In genomic region chr2:151524324-151525041, GRCm38 (mm10) we compare ENCODE assay signal across 20 mouse cellular contexts. TPM values are rescaled to one million over a fixed set of nuclear protein-coding genes. Genes with fewer than 3 reads are reported as not detected.
DNase-seq lines count a peak whose midpoint lies in the region; ATAC-seq lines count a peak whose summit lies in the region.
"Had no signal": no experiment of that assay in that cellular context is flagged by ENCODE, and none has a peak within 500 bp of the region (broad histone marks: within the 10 kb centered on the region; RNA-seq: fewer than 3 reads in every experiment).

No protein-coding gene starts in this region.

- H3K36me3 ChIP-seq in embryonic facial prominence, embryonic 14.5 days (ENCODE audit: control insufficient read depth, insufficient read depth, low read length): peaks cover 22% of the 10 kb centered on the region
- H3K36me3 ChIP-seq in embryonic facial prominence, embryonic 10.5 days (replicated peaks): peaks cover 22% of the 10 kb centered on the region

- ATAC-seq in embryonic facial prominence, embryonic 14.5 days (ENCODE audit: low read depth): peak; percentile 30; the same call in 1 of the 2 replicates
- ATAC-seq in hematopoietic stem cell, adult 5-6 weeks (replicated peaks in 1 of 2; ENCODE audit: insufficient read depth in 1 of 2, low FRiP score in 2 of 2, low TSS enrichment in 1 of 2, low read depth in 1 of 2, poor library complexity in 2 of 2, severe bottlenecking in 2 of 2): peak; percentile 17 to 46; a peak in 2 of 4 replicates

- no peaks in the 10 kb centered on the region for H3K27me3 ChIP-seq in embryonic facial prominence, embryonic 14.5 days (replicated peaks; ENCODE audit: control insufficient read depth, insufficient read depth, low read length)
- H3K27me3 ChIP-seq in embryonic facial prominence, embryonic 10.5 days (replicated peaks; ENCODE audit: low read depth, poor library complexity, severe bottlenecking): no peaks in the 10 kb centered on the region
- H3K27me3 ChIP-seq: kidney, embryonic 15.5 days; lung, embryonic 15.5 days had no signal

- no peaks in the 10 kb centered on the region for H3K4me1 ChIP-seq in embryonic facial prominence, embryonic 14.5 days (ENCODE audit: control insufficient read depth, insufficient read depth, low read length)
- no peaks in the 10 kb centered on the region for H3K4me1 ChIP-seq in embryonic facial prominence, embryonic 10.5 days
- H3K4me1 ChIP-seq: hindbrain, embryonic 10.5 days; kidney, embryonic 15.5 days; lung, embryonic 15.5 days had no signal

- no peak overlapping the region for H3K27ac ChIP-seq in embryonic facial prominence, embryonic 14.5 days (replicated peaks; ENCODE audit: low read depth, low read length)
- no peak overlapping the region for H3K27ac ChIP-seq in embryonic facial prominence, embryonic 10.5 days (replicated peaks)
- H3K27ac ChIP-seq: hindbrain, embryonic 10.5 days; kidney, embryonic 15.5 days; lung, embryonic 15.5 days had no signal

- no peaks in the 10 kb centered on the region for H3K9me3 ChIP-seq in embryonic facial prominence, embryonic 14.5 days (ENCODE audit: control insufficient read depth, low read length)
- H3K9me3 ChIP-seq in embryonic facial prominence, embryonic 10.5 days: no peaks in the 10 kb centered on the region
- H3K9me3 ChIP-seq: hindbrain, embryonic 10.5 days; kidney, embryonic 15.5 days; lung, embryonic 15.5 days; megakaryocyte, embryonic 14.5 days had no signal

- peak; percentile 45 for DNase-seq in embryonic facial prominence, embryonic 14.5 days (ENCODE audit: low spot score)
- no peak for DNase-seq in embryonic facial prominence, embryonic 10.5 days (ENCODE audit: low spot score)
- peak; percentile 16 for DNase-seq in right cerebral cortex, adult 18-20 months
- DNase-seq in right cerebral cortex, postnatal 10 days (ENCODE audit: low spot score in 2 of 2): no peak
- no peak for DNase-seq in gastrocnemius, postnatal 25 days
- DNase-seq in ovary, postnatal 10 days (ENCODE audit: low spot score): no peak
- no peak for DNase-seq in urinary bladder, postnatal 10 days (ENCODE audit: low spot score)
- DNase-seq: B cell, adult 2 months; cerebellum, adult 18-20 months; left cerebral cortex, postnatal 4 days had no signal

- H3K4me2 ChIP-seq in embryonic facial prominence, embryonic 14.5 days (ENCODE audit: low read depth, low read length): no peak overlapping the region
- H3K4me2 ChIP-seq: kidney, embryonic 15.5 days; lung, embryonic 15.5 days had no signal

- no peak overlapping the region for H3K4me3 ChIP-seq in embryonic facial prominence, embryonic 14.5 days (ENCODE audit: low read depth, low read length)
- H3K4me3 ChIP-seq in embryonic facial prominence, embryonic 10.5 days: no peak overlapping the region
- H3K4me3 ChIP-seq: hindbrain, embryonic 10.5 days; kidney, embryonic 15.5 days; lung, embryonic 15.5 days; megakaryocyte, embryonic 14.5 days had no signal

- 56% methylated on average over 4 of the region's 4 CpGs for WGBS in embryonic facial prominence, embryonic 14.5 days
- WGBS in embryonic facial prominence, embryonic 10.5 days: 70% methylated on average over 4 of the region's 4 CpGs

- H3K9ac ChIP-seq in embryonic facial prominence, embryonic 14.5 days (ENCODE audit: low read depth, low read length): no peak overlapping the region
- H3K9ac ChIP-seq: kidney, embryonic 15.5 days; lung, embryonic 15.5 days had no signal

RNA-seq across cellular contexts. Expression of gene Fkbp1a, which starts 17.8 kb away (rescaled TPM):
- polyA plus RNA-seq in embryonic facial prominence, embryonic 14.5 days (2014; fragmentation: Nextera tagmentation; extraction: Ambion mirVana): 630 and 649 TPM in 2 replicates
- polyA plus RNA-seq in embryonic facial prominence, embryonic 10.5 days (2016; fragmentation: Nextera tagmentation; extraction: Ambion mirVana): 585 and 615 TPM in 2 replicates
- 33.6 and 41.1 TPM in 2 replicates for total RNA-seq in hematopoietic stem cell, adult 5-6 weeks (2017)
- 100 to 1,000 TPM; 164 to 182 TPM for total RNA-seq in gastrocnemius, postnatal 25 days (2021)

RNA-seq across cellular contexts. Expression of gene Nsfl1c, which starts 30.5 kb away (rescaled TPM):
- 200 and 220 TPM in 2 replicates for polyA plus RNA-seq in embryonic facial prominence, embryonic 14.5 days (2014; fragmentation: Nextera tagmentation; extraction: Ambion mirVana)
- 307 and 312 TPM in 2 replicates for polyA plus RNA-seq in embryonic facial prominence, embryonic 10.5 days (2016; fragmentation: Nextera tagmentation; extraction: Ambion mirVana)
- 133 and 152 TPM in 2 replicates for total RNA-seq in hematopoietic stem cell, adult 5-6 weeks (2017)
- total RNA-seq in gastrocnemius, postnatal 25 days (2021): 10 to 100 TPM; 63.1 to 74.3 TPM

RNA-seq across cellular contexts. Expression of gene Sdcbp2, which starts 47.9 kb away (rescaled TPM):
- polyA plus RNA-seq in embryonic facial prominence, embryonic 14.5 days (2014; fragmentation: Nextera tagmentation; extraction: Ambion mirVana): 1.5 and 1.6 TPM in 2 replicates
- 0.55 and 0.76 TPM in 2 replicates for polyA plus RNA-seq in embryonic facial prominence, embryonic 10.5 days (2016; fragmentation: Nextera tagmentation; extraction: Ambion mirVana)
- 0.63 TPM in 1 of 2 replicates, not detected in the other for total RNA-seq in hematopoietic stem cell, adult 5-6 weeks (2017)
- under 1 TPM; 0.56 to 0.77 TPM for total RNA-seq in gastrocnemius, postnatal 25 days (2021)

RNA-seq across cellular contexts. Expression of gene 4921509C19Rik, which starts 48.5 kb away (rescaled TPM):
- polyA plus RNA-seq in embryonic facial prominence, embryonic 14.5 days (2014; fragmentation: Nextera tagmentation; extraction: Ambion mirVana): not detected in 2 replicates
- not detected in 2 replicates for polyA plus RNA-seq in embryonic facial prominence, embryonic 10.5 days (2016; fragmentation: Nextera tagmentation; extraction: Ambion mirVana)
- total RNA-seq in hematopoietic stem cell, adult 5-6 weeks (2017): not detected in 2 replicates
- not detected for total RNA-seq in gastrocnemius, postnatal 25 days (2021)
- total RNA-seq: layer of hippocampus, adult 8-10 months; left cerebral cortex, postnatal 4 days had no signal
- polyA plus RNA-seq: embryonic facial prominence, embryonic 11.5 days; forebrain, embryonic 11.5 days; hindbrain, embryonic 10.5 days; intestine, embryonic 14.5 days; kidney, embryonic 15.5 days; lung, embryonic 15.5 days; neural tube, embryonic 14.5 days had no signal

Comparison
In these comparisons a context has a peak if more than half of its experiments do, and no peak if none do; other contexts are left out.
1. DNase-seq: peak in embryonic facial prominence, embryonic 14.5 days (single experiment) and right cerebral cortex, adult 18-20 months (single experiment); none in embryonic facial prominence, embryonic 10.5 days (single experiment), right cerebral cortex, postnatal 10 days (0 of 2), gastrocnemius, postnatal 25 days (single experiment), ovary, postnatal 10 days (single experiment) and urinary bladder, postnatal 10 days (single experiment).